Mouse (Mus musculus): ENCODE measurements around the gene Cpeb2.

Gene Cpeb2

DNA sequence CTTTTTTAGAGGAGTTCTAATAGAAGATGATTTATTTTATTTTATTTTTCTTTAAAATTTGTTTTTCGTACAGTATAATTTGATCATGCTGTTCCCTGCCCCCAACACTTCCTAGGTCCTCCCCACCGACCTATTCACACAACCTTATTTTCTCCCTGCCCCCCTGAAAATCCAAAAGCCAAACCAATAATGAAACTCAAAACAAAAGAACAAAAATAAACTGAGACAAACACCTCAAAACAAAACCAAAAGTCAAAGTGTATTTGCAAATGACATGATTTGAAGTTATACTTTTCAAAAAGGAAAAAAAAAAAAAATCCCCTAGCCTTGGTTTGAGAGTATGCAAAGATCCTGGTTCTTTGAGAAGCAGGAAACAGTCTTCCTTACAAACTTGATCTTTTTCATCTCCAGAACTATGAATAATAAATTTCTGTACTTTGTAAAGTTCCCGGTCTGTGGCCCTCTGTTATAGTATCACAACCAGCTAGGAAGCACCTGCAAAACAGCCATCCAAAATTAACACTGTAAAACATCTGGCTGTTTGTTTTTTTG lies 91.4 kb downstream of the Cpeb2 start:
- no peak for DNase-seq (ENCODE audit: low read depth, low spot score)

DNA sequence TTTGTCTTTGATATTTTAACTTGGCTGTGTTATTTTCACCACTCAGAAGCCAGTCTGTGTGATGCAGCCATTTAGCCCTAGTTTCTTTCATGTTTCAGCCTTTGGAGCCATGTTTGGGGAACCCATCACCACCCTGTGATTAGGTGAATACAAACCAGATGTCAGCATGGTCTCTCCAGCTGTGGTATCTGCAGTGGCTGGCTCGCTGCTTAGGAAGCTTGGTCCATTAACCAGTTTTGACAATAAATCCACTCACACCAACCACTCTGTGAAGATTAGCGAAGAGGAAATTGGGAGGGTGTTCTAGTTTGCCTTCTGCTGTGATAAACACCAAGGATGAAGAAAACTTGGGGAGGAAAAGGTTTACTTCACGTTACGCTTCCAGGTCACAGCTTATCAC lies 92.6 kb downstream of the Cpeb2 start:
- no peak for DNase-seq (ENCODE audit: low read depth, low spot score)

DNA sequence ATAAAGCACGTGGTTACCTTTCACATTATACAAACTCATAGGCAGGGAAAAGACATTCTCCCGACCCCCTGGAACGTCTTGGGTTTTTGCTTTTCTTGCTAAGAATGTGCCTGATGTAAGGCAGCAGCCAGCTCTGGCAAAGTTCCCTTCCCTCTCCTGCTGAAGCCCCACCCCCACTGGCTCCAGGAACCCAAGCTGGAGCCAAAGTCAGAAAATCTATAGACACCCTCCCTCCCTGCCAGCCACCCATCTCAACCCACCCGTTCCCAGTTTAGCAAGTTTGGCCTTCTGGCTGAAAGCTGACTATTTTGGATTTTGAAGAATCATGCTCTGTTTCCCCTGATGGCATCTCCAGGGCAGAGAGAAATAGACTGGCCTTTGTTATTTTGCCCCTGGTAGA lies 95.6 kb downstream of the Cpeb2 start:
- no peak for DNase-seq (ENCODE audit: low read depth, low spot score)

DNA sequence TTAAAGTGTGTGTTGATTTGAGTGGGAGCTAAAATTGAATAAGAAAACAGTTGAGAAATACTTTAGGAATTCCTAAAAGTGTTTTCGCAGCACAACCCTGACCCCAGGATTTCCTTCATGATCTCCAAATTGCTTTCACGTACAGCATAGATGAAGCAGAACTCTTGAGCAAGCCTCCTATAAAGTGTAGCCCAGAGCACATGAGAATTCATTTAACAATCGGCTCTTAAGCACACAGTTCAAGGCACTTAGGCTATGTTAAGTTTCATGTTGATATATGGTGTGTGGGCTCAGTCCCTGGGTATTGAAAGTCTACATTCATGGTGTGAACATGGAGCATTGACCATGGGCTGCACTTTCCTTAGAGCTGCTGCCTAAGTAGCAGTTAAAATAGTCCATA lies 97.3 kb downstream of the Cpeb2 start:
- no peak for DNase-seq (ENCODE audit: low read depth, low spot score)

DNA sequence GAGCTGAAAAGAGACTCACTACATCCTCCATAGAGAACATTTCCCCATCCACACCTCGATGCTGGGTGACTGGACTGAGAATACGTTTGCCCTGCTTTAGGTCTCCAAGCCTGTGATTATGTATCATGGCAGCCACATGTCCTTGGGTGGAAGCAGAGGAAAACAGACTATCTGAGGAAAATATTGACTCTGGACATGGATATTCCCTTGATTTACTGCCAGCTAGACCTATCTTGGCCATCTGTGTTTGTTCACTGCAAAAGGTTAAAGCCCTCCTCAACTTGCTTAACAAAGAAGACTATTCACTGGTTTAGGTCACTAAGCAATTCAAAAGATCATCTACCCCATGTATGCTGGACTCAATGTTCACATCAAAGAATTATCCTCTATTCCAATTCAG lies 101.5 kb downstream of the Cpeb2 start:
- no peak for DNase-seq (ENCODE audit: low read depth, low spot score)

DNA sequence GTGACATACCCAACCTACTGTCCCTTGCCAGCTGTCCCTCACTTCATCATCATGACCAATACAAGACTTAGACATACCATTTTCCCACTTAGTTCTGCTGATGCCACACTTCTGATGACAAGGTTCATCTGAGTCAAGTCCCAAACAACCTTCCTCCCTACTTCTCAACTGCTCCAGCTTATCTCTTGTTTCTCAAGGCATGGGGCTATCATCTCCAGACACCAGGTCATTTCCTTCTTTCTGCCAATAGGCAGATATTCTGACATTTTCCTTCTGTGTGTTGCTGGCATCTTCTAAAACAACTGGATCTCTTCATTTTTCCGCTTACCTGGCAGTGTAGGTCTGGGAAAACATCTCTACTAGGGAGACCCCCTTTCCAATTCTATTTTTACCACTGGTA lies 104.2 kb downstream of the Cpeb2 start:
- no peak for DNase-seq (ENCODE audit: low read depth, low spot score)

DNA sequence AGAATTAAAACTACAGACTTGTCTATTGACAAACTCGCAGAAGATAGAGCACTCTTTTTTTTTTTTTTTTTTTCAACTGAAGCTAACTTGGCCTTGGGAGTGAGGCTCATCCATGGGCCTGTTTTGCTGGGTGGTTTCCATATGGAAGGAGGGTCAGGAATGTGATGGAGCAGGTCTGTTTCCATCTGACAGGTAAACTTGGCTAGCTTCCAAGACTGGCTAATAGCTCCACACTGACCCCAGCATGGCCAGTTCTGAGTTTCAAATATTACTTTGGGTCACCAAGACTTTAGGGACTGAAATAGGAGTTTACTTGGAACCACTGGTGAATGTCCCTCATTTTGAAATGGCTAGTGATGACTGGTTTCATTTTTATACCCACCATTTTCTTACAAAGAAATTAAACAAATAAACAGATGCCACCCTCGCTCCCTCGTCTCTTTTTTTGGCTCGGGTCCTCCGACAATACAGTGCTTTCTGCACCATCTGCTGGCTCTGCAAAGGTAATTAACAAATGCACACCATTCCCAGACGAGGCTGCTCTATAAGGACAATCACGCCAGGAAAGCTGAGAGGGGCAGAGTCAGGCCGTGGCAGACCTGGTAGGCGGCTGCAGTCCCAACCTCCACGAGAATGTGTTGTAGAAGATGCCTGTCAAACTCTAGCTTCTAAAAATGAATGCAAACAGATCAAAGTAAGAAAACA lies 106.0 kb downstream of the Cpeb2 start:
- no peak for DNase-seq (ENCODE audit: low read depth, low spot score)
